9 mouse cellular contexts compared by ENCODE assay signal in genomic region chr1:21052608-21053007, GRCm38 (mm10). TPM values are rescaled to one million over a fixed set of nuclear protein-coding genes. Genes with fewer than 3 reads are reported as not detected.
DNase-seq lines count a peak whose midpoint lies in the region; ATAC-seq and TF ChIP-seq lines count a peak whose summit lies in the region.
"Had no signal": no experiment of that assay in that cellular context is flagged by ENCODE, and none has a peak within 500 bp of the region (broad histone marks: within the 10 kb centered on the region; RNA-seq: fewer than 3 reads in every experiment).

No protein-coding gene starts in this region.

- 46% methylated on average over 5 of the region's 5 CpGs for WGBS in hindbrain, embryonic 11.5 days

- intact Hi-C loops in heart, postnatal 25 days (cut with DNase I): no loop called here

- H3K27me3 ChIP-seq in hindbrain, embryonic 11.5 days (ENCODE audit: control insufficient read depth, insufficient read depth, low read length): no peaks in the 10 kb centered on the region
- no peaks in the 10 kb centered on the region for H3K27me3 ChIP-seq in myocyte (ENCODE audit: control insufficient read depth, insufficient read depth, insufficient read length)
- H3K27me3 ChIP-seq: stomach, embryonic 15.5 days had no signal

- peak; percentile 93 for DNase-seq in heart, adult 11 months
- no peak for DNase-seq in heart, postnatal 25 days (ENCODE audit: low spot score)
- peak; percentile 34 for DNase-seq in ovary, postnatal 36 days (ENCODE audit: low spot score)
- DNase-seq in ovary, postnatal 14 days (ENCODE audit: low spot score): no peak
- DNase-seq in hindbrain, embryonic 11.5 days (ENCODE audit: low spot score): no peak
- DNase-seq in gastrocnemius, postnatal 25 days: no peak

- no peaks in the 10 kb centered on the region for H3K9me3 ChIP-seq in hindbrain, embryonic 11.5 days (ENCODE audit: control insufficient read depth, low read length)
- H3K9me3 ChIP-seq: stomach, embryonic 15.5 days had no signal

- H3K4me2 ChIP-seq in hindbrain, embryonic 11.5 days (replicated peaks; ENCODE audit: low read depth, low read length): no peak overlapping the region
- peak overlapping the region; percentile 75 for H3K4me2 ChIP-seq in myocyte (ENCODE audit: low read depth)
- H3K4me2 ChIP-seq: stomach, embryonic 15.5 days had no signal

- H3K79me2 ChIP-seq in myocyte (ENCODE audit: control insufficient read depth, insufficient read depth): peaks cover 5% of the 10 kb centered on the region

- H3K9ac ChIP-seq in hindbrain, embryonic 11.5 days (ENCODE audit: low read depth, low read length): no peak overlapping the region
- H3K9ac ChIP-seq: stomach, embryonic 15.5 days had no signal

- H3K27ac ChIP-seq in hindbrain, embryonic 11.5 days (ENCODE audit: low read depth, low read length): peak overlapping the region; percentile 31; the same call in 1 of the 2 replicates
- H3K27ac ChIP-seq: stomach, embryonic 15.5 days had no signal

- peaks cover 4% of the 10 kb centered on the region; the same call in 1 of the 2 replicates for H3K4me1 ChIP-seq in hindbrain, embryonic 11.5 days (replicated peaks; ENCODE audit: control insufficient read depth, insufficient read depth, low read length)

- peak; percentile 54 for ATAC-seq in hindbrain, embryonic 11.5 days (ENCODE audit: low FRiP score)
- no peak for ATAC-seq in CD4-positive, CD25-positive, alpha-beta regulatory T cell, adult 4 months

- no peak for TF ChIP-seq POLR2A in myocyte (IDR thresholded peaks at IDR 0.05; ENCODE audit: insufficient read length, low read depth)

- no peak overlapping the region for H3ac ChIP-seq in myocyte (ENCODE audit: control insufficient read depth, insufficient read length)

- H3K36me3 ChIP-seq in hindbrain, embryonic 11.5 days (ENCODE audit: control insufficient read depth, insufficient read depth, low read length): no peaks in the 10 kb centered on the region
- no peaks in the 10 kb centered on the region for H3K36me3 ChIP-seq in myocyte (ENCODE audit: control insufficient read depth, insufficient read depth)
- H3K36me3 ChIP-seq: stomach, embryonic 15.5 days had no signal

- no peak overlapping the region for H3K4me3 ChIP-seq in hindbrain, embryonic 11.5 days (ENCODE audit: low read depth, low read length)
- no peak overlapping the region for H3K4me3 ChIP-seq in myocyte
- H3K4me3 ChIP-seq: stomach, embryonic 15.5 days had no signal

TF ChIP-seq in myocyte, 11 proteins besides CTCF, POLR2A, EP300 and RAD21:
- TF ChIP-seq USF1 (IDR thresholded peaks at IDR 0.05; ENCODE audit: low read depth) (no peak), MYOG (IDR thresholded peaks at IDR 0.05; ENCODE audit: control insufficient read depth in 1 of 3, insufficient read depth in 1 of 3, insufficient read length in 2 of 3, low read depth in 2 of 3) (peak; percentile 24 to 82 (median 34)), MAX (IDR thresholded peaks at IDR 0.05; ENCODE audit: low read depth) (no peak), E2F4 (IDR thresholded peaks at IDR 0.05; ENCODE audit: insufficient read depth) (no peak), MYOD1 (IDR thresholded peaks at IDR 0.05; ENCODE audit: control insufficient read depth in 1 of 3, insufficient read length in 2 of 3, low read depth in 2 of 3) (peak; percentile 26 to 77 (median 61)), TCF12 (IDR thresholded peaks at IDR 0.05; ENCODE audit: insufficient read depth, poor library complexity, severe bottlenecking) (peak; percentile 74), TCF3 (IDR thresholded peaks at IDR 0.05; ENCODE audit: insufficient read length, low read depth) (no peak)
TF ChIP-seq in myocyte: peak in this region for 3.

RNA-seq across cellular contexts. Expression of gene Tram2, which starts 26.4 kb away (rescaled TPM):
- total RNA-seq in heart, postnatal 25 days (2021): 1 to 10 TPM; 6.9 to 7.4 TPM
- polyA plus RNA-seq in hindbrain, embryonic 11.5 days (2014; fragmentation: Nextera tagmentation; extraction: Ambion mirVana): 6.2 and 6.6 TPM in 2 replicates
- polyA plus RNA-seq in myocyte (2012; fragmentation: generic; extraction: Trizol): 4.2 TPM
- polyA plus RNA-seq in CD4-positive, CD25-positive, alpha-beta regulatory T cell, adult 4 months (2017; shearing (Covaris generic)): 1 to 10 TPM; 7.9 to 9.5 TPM
- total RNA-seq in gastrocnemius, postnatal 25 days (2021): 1 to 10 TPM; 4.4 to 5.7 TPM

Comparison
In these comparisons a context has a peak if more than half of its experiments do, and no peak if none do; other contexts are left out.
1. DNase-seq: peak in heart, adult 11 months (single experiment) and ovary, postnatal 36 days (single experiment); none in heart, postnatal 25 days (single experiment), ovary, postnatal 14 days (single experiment), hindbrain, embryonic 11.5 days (single experiment) and gastrocnemius, postnatal 25 days (single experiment).